Mouse (Mus musculus) lung, postnatal 14 days (tissue): ENCODE data around the gene Rffl.

Source experiments
- DNase-seq: peaks from one replicate; pipeline ENCODE4 v3.0.0; 2021

Rffl gene

GRCm38 (mm10) chr11:82763261-82763660 is 107.7 kb downstream of the Rffl start:
- no peak for DNase-seq

DNA sequence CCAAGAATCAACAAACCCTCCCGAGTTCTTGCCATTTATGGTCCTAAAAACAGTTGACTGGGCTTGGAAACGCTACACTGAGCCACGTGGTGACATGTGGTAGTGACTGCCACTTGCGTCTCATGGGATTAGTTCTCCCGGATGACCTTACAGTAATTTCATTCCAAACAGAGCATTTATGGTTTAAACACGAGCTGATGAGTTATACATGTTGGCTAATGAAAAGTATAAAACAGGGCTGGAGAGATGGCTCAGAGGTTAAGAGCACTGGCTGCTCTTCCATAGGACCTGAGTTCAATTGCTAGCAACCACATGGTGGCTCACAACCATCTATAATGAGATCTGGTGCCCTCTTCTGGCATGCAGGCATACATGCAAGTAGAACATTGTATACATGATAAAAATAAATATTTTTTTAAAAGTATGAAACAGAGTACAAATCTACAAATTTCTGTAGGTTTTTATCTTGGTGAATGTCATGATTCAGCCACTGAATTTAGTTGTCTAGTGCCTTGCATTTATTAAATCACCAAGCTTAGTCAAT is 108.7 kb downstream of the Rffl start:
- no peak for DNase-seq

- no peak for DNase-seq
These were observed 115.1 kb downstream of the Rffl start for GRCm38 (mm10) chr11:82755919-82756318.
